Mouse (Mus musculus): Measurements from ENCODE around the gene Spata31d1b.
"Not testable (repeated sequence)": the region's sequence is repeated elsewhere in the genome, so short reads cannot be mapped to it uniquely, and the experiment has no call there.

Gene Spata31d1b

GRCm38 (mm10) chr13:59711984-59712383 lies at the start of gene Spata31d1b:
Spata31d1b (plus strand) TSS chr13:59712284.
- not testable (repeated sequence) for DNase-seq

DNA sequence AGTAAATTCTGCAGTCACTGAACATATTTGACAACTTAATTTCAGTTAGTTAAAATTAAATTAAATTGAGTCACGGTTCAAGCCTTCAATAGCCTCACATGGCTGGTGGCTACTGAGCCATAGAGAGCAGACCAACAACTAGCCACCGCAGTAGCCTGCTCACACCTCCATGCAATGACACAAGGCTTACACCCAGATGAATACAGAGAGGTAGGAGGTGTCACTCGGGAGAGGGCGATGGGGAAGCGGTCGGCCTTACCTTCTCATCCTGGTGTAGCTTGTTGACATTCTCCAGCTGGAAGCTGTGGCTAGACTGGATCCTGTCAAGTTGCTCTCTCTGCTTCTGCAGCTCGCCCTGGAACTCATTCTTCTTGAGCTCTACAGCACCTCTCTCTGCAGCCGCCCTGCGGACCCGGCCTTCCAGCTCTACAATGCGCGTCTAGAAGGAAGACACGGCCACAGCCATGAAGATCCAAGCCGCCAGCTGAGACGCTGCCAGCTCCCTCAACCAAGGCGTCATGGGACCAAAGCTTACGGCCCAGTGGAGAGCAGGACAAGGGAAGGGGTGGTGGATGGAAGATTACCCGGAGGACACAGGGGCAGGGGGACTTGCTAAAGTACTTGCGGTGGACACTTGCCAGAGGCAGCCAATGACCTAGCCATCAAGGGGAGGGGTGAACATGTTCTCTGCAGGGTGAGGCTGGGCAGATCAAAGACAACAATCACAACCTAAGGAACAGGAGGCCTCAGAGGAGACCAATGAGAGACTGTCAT lies 48.0 kb upstream of the Spata31d1b start:
- no peak for DNase-seq

GRCm38 (mm10) chr13:59667763-59668162 lies 44.3 kb upstream of the Spata31d1b start:
- no peak for DNase-seq

DNA sequence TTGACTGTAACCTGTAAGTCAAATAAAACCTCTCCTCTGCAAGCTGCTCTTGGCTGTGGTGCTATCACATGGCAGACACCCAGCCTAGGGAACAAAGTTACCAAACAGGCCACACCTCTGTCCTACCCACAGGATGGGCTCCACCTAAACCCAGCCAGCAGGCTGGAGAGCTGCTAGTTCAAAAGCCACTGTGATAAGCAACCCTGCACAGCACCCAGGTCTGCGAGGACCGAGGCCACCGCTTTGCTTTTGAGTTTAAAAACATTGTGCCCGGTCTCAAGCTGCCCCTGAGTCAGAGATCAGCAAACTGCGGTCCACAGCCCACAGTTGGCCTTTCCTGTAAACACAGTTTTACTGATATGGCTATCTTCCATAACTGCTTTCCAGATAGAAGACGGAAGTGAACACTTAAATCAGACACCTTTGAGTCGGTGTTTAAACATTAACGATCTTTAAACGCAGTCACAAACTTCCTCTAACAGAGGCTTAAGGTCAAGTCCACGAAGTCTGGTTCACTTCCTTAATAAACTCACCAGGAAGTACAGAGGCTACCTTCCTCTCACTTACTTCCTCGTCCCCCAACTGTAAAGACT lies 43.5 kb upstream of the Spata31d1b start:
- no peak for DNase-seq

DNA sequence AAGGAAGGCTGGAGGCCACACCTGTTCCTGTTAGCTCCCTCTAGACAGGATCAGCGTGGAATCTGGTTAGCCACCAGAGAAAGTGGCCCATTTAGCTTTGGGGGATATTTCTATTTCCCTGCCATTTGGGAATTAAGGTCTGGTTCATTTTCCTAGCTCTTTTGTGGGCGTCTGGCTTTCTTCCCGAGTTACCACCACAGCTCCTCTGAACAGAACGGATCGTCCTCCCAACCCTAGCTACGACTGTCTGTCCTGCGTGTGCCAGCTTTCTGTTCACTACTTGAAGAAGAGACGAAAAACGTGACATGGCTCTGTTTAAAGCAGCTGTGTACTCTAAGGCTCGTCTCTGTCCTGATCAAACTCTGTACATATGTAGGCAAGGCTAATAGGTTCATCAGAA lies 42.1 kb upstream of the Spata31d1b start:
- no peak for DNase-seq

DNA sequence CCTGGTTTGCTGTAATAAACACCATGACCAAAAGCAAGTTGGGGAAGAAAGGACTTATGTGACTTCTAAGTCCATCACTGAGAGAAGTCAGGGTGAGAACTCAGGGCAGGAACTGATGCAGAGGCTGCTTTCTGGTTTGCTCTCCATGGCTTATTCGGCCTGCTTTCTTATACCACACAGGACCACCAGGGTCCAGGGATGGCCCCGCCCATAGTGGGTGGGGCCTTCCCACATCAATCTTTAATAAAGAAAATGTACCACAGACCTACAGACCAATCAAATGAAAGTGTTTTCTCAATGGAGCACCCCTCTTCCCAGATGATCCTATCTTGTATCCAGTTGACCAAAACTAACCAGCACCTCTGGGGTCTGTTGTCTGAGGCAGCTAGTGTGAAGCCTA lies 40.6 kb upstream of the Spata31d1b start:
- no peak for DNase-seq

- DNase-seq = no peak
Observed at GRCm38 (mm10) chr13:59672248-59672647, 39.8 kb upstream of the Spata31d1b start.

GRCm38 (mm10) chr13:59673597-59673996 lies 38.5 kb upstream of the Spata31d1b start:
- DNase-seq = no peak

GRCm38 (mm10) chr13:59674215-59674614 lies 37.9 kb upstream of the Spata31d1b start:
- no peak for DNase-seq

DNA sequence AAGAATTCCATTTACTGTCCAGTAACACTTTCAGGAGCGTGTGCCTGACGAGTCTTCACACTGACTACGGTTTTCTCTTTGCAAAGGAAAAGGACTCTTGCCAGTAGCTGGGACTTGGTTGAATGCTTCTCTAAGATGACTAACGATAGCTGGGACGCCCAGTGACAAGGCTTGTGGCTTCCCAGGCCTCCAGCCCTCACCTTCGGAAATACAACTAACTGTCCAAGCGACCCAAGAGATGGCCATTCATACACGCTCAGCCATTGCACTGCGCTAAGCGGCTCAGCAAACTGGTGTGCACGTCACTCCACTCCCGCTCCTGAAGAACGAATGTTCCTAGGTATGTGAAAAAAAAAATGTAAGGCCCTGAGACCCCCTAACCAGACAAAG lies 37.3 kb upstream of the Spata31d1b start:
- DNase-seq = peak; percentile 52 to 57

DNA sequence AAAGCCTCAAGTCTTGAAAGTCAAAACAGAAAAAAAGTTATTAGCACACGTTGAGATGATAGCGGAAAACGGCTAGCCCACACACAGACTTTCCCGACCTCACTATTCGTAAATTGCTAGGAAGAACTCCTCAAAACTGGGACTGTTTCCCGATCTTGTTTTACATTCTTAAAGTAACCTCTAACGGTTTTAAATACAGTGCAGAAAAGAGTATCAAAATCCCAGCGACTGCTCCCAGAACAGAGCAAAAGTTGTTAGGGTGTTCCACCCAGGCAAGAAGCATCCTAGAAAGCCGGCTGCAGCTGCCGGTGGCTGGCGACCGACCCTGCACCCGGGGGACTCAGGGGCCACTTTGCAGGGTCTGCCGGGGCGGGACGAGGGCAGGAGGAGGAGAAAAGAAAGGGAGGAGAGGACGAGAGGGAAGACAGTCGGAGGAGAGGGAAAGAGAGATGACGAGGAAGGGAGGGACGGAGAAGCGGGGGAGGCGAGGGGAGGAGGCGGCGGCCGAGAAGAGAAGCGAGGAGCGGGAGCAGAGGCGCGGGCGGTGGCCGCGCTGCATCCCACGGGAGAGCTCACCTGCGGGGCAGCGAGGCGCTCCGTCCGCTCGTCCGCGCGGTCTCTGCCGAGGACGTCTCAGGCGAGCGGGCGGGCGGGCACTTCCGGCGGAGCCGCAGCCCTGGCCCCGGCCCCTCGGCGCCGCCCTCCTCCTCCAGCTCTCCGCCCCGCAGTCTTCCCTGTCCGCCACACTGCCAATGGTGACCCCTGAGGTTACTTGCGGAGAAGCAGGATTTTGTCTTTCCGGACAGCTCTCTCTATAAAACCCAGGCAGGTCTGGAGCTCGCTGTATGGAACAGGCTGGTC lies 36.7 kb upstream of the Spata31d1b start, which contains the start of gene Golm1:
TSS of gene Golm1 (minus strand) at position 661 of the 861 bp plus-strand sequence.
- peak; percentile 77 to 79 for DNase-seq

GRCm38 (mm10) chr13:59676316-59677229 lies 35.5 kb upstream of the Spata31d1b start:
- DNase-seq = no peak

GRCm38 (mm10) chr13:59679306-59679705 lies 32.8 kb upstream of the Spata31d1b start:
- DNase-seq = no peak

GRCm38 (mm10) chr13:59679908-59680307 lies 32.2 kb upstream of the Spata31d1b start:
- DNase-seq = no peak

GRCm38 (mm10) chr13:59682629-59683028 lies 29.5 kb upstream of the Spata31d1b start:
- no peak for DNase-seq

DNA sequence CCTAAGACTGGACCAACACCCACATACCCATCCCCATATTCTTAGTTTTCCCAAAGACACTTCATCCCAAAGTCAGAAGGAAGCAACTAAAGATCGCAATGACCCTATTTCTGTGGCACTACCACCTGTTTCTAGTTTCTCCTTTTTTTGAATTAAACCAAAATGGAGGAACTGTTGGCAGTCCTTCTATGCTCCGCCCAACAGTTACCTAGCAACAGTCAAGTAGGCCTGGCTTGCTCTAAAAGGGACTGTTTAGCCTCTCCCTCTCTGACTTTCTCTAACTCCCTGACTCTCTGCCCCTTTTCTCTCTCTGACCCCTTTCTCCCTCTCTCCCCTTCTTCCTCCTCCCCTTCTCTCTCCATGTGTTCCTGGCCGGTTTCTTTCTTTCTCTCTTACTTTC lies 26.8 kb upstream of the Spata31d1b start:
- no peak for DNase-seq

- peak; percentile 67 to 70 for DNase-seq
Observed at GRCm38 (mm10) chr13:59688338-59688770, 23.7 kb upstream of the Spata31d1b start.

GRCm38 (mm10) chr13:59689313-59689712 lies 22.8 kb upstream of the Spata31d1b start:
- no peak for DNase-seq

DNA sequence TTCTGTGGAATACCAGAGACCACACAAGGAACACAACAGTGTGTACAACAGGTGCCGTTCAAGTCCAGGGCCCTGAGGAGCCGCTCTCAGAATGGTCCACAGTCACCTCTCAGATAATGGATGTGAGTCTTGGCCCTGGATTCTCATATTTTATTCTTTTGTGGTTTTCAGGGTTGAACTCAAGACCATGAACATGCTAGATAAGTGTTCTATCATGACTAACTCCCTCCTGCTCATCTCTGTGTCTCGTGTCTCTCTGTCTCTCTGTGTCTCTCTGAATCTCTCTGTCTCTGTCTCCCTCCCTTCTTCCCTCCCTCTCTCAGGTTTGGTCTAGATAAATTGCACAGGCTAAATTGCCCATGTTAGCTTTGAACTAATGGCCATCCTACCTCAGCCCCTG lies 22.2 kb upstream of the Spata31d1b start:
- DNase-seq = no peak

DNA sequence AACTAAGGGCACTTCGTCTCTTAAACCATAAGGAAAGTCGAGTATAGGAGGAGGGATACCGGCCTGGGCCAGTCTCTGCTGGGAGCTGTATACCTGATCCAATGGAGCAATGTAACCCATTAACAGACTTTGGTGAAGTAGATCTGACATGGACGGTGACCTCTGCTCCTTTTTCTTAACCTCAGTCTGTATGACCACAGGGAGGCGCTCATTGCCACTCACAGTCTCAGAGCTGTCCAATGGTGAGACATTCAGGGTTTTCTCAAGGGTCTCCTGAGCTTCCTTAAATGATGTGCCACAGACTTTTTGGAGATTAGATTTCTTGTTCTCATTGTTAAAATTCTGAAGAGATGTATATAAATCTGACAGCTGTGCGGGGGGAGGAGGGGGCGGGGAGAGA lies 21.5 kb upstream of the Spata31d1b start:
- no peak for DNase-seq

DNA sequence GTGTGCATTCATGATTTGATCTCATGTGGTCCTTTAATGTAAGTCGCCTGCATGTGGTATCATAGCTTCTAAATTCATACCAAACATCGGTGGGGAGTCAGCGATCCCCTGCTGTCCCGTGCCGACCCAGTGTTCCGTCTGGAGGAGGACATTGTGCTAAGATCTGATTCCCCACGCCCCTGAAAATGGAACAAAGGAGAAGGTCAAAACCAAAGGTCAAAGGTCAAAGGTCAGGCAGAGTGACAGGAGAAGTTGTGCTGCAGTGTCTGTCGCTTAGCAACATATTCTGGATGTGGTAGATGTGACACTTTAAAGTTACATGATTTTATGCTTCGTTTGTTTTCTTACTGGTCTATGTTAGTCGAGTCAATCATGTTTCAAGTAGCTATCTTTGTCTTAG lies 20.6 kb upstream of the Spata31d1b start:
- DNase-seq = no peak

DNA sequence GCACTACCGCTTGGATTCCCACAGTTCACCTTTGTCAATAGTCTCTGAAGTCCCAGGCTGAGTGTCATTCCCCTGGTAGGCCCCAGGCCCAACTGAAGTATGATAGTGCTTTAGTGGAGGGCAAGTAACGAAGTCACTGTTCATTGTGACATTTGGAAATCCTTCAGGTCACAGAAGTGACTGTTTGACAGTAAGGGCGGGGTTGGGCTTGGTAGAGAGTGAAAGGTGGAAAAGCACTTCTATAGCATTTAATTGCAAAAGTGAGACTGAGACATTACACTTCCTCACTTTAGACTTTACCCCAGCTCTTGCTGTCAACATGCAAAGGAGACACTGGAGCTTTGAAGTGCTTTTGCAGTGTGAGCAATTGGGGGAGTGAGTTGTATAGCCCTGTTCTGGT lies 18.1 kb upstream of the Spata31d1b start, which contains the start of gene 4921517D22Rik:
TSS of gene 4921517D22Rik (minus strand) at position 101 of the 400 bp plus-strand sequence.
- DNase-seq = no peak

Data from cerebellum, postnatal 14 days (tissue).